Mouse (Mus musculus) heart, adult 2 months (tissue): Measurements from ENCODE around the gene Slc22a8. TPM values are rescaled to one million over a fixed set of nuclear protein-coding genes. Genes with fewer than 3 reads are reported as not detected.

Experiments
- DNase-seq, 2 experiments: peaks; one replicate each; pipeline ENCODE4 v3.0.0; 2021
- H3K27ac ChIP-seq: fragments of 200-600 bp; 2 replicates; pipeline ENCODE4 v1.8.1; 2022
- H3K27me3 ChIP-seq: fragments of 200-500 bp; 2 replicates; pipeline ENCODE4 v1.6.1; 2012; ENCODE audit warnings: mild to moderate bottlenecking, low read length, inconsistent platforms, mixed read lengths; ENCODE audit not compliant: control insufficient read depth, insufficient read depth
- H3K36me3 ChIP-seq: fragments of 200-500 bp; 2 replicates; pipeline ENCODE4 v1.6.1; 2012; ENCODE audit warnings: low read length, inconsistent platforms; ENCODE audit not compliant: control insufficient read depth, insufficient read depth
- H3K4me1 ChIP-seq: fragments of 200-500 bp; 2 replicates; pipeline ENCODE4 v1.6.1; 2011; ENCODE audit warnings: low read length; ENCODE audit not compliant: control insufficient read depth, insufficient read depth
- H3K4me3 ChIP-seq: fragments of 200-600 bp; 2 replicates; pipeline ENCODE4 v1.8.1; 2022
- H3K79me2 ChIP-seq: fragments of 200-500 bp; replicated peaks from 2 replicates; pipeline ENCODE4 v1.6.1; 2012; ENCODE audit warnings: mild to moderate bottlenecking, inconsistent platforms, low read length, moderate library complexity, mixed read lengths; ENCODE audit not compliant: control insufficient read depth, insufficient read depth
- H3K9ac ChIP-seq: fragments of 200-500 bp; 2 replicates; pipeline ENCODE4 v1.6.1; 2012; ENCODE audit warnings: low read depth, mild to moderate bottlenecking, control low read depth, inconsistent platforms, low read length, mixed read lengths
- CTCF ChIP-seq: fragments of 200-600 bp; IDR thresholded peaks from 2 replicates; pipeline ENCODE4 v1.8.1; 2022; ENCODE audit warnings: antibody characterized with exemption, mild to moderate bottlenecking, moderate library complexity
- EP300 ChIP-seq: fragments of 200-500 bp; IDR thresholded peaks from 2 replicates; pipeline ENCODE4 v1.6.1; 2011; ENCODE audit warnings: low read depth, low read length, control low read depth; ENCODE audit not compliant: insufficient read depth
- POLR2A ChIP-seq: fragments of 200-500 bp; IDR thresholded peaks from 2 replicates; pipeline ENCODE4 v1.6.1; 2011; ENCODE audit warnings: mild to moderate bottlenecking, low read depth, low read length, control low read depth; ENCODE audit not compliant: insufficient read depth
- WGBS: fragments of 180-500 bp; shearing (Covaris S2); methylation state at CpG from one replicate; pipeline ENCODE4 v1.1.7; 2018; 5-methylcytosine and 5-hydroxymethylcytosine counted together
- intact Hi-C: fragments of 180-260 bp; cut with DNase I; formaldehyde crosslinking; loops from one replicate; pipeline ENCODE4 v1.15.1; 2025
- polyA plus RNA-seq: library from polyadenylated mRNA; depleted of rRNA; stranded (reverse); fragments of >200 nt; gene quantifications from 2 replicates; pipeline ENCODE4 v1.2.3, GENCODE M21; 2012
- total RNA-seq, 2 experiments: library from RNA; stranded (reverse); gene quantifications; 2 replicates each; pipeline ENCODE4 v1.2.3; 2021

Slc22a8 gene
- total and polyA plus RNA-seq, 3 experiments, result 0.04 TPM; not detected in 2

DNA sequence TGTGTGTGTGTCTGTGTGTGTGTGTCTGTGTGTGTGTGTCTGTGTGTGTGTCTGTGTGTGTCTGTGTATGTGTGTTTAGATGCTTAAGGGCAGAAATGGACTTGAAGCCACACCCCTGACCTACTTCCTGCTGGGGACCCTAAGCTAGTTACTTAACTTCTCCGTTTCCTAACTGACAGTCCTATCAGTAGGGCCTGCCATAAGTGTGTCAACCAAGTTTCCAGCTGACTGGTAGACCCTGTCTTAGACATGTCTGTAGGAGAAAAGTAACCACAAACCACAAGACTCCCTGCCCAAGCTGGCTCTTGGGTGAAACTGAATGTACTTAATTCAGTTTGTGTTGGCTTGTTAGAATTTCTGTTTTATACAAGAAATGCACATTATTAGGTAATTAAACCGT, 1.1 kb downstream of the Slc22a8 start:
- 54% methylated on average over 2 of the region's 2 CpGs for WGBS
- Histone ChIP-seq H3K36me3 (no peaks in the 10 kb centered on the region), H3K9ac (no peak overlapping the region), H3K27ac (no peak overlapping the region), H3K4me1 (no peaks in the 10 kb centered on the region), H3K27me3 (no peaks in the 10 kb centered on the region), H3K4me3 (no peak overlapping the region), H3K79me2 (no peaks in the 10 kb centered on the region)
- DNase-seq, result no peak
- intact Hi-C loops, result no loop called here
- TF ChIP-seq CTCF (no peak), EP300 (no peak), POLR2A (no peak)

DNA sequence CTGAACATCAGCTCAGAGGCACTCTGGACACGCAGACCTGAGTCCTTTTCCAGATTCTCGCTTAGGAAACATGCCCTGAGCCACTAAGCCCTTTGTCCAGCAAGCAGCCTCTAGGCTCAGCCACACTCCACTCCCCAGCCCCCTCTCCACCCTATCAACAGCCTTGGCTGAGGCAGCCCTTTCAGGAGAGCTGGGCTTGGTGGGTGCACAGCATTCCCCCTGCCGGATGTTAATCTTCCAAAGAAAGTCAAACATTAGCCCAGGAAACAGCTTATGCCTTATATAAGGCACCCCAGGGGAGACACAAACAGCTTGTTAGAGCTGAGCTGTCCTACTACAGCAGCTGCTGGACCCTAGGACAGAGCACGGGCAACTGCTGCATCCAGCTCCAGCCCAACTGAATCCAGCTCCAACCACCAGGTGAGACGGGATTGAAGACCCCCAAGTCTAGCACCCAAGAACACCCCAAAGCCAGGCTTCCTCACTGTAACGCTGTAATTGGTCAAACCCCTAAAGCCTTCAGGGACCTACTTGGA, 1.9 kb downstream of the Slc22a8 start:
- Histone ChIP-seq H3K4me1 (no peaks in the 10 kb centered on the region), H3K4me3 (no peak overlapping the region), H3K27me3 (no peaks in the 10 kb centered on the region), H3K79me2 (no peaks in the 10 kb centered on the region), H3K36me3 (no peaks in the 10 kb centered on the region), H3K27ac (no peak overlapping the region), H3K9ac (no peak overlapping the region)
- intact Hi-C loops, result no loop called here
- DNase-seq, result no peak
- no peak for TF ChIP-seq EP300
- no peak for TF ChIP-seq CTCF
- no peak for TF ChIP-seq POLR2A
- WGBS, result 77% methylated on average over 6 of the region's 6 CpGs

DNA sequence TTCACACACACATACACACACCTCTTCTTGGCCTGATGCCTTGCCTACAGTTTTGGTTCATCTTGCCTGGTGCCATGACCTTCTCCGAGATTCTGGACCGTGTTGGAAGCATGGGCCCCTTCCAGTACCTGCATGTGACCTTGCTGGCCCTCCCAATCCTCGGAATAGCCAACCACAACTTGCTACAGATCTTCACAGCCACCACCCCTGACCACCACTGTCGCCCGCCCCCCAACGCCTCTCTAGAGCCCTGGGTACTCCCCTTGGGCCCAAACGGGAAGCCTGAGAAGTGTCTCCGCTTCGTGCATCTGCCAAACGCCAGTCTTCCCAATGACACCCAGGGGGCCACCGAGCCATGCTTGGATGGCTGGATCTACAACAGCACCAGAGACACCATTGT, 2.8 kb downstream of the Slc22a8 start:
- TF ChIP-seq EP300, result no peak
- no peak for TF ChIP-seq CTCF
- TF ChIP-seq POLR2A, result no peak
- Histone ChIP-seq H3K9ac (no peak overlapping the region), H3K4me1 (no peaks in the 10 kb centered on the region), H3K79me2 (no peaks in the 10 kb centered on the region), H3K27me3 (no peaks in the 10 kb centered on the region), H3K4me3 (no peak overlapping the region), H3K36me3 (no peaks in the 10 kb centered on the region), H3K27ac (no peak overlapping the region)
- intact Hi-C loops, result no loop called here
- 85% methylated on average over 11 of the region's 11 CpGs for WGBS
- no peak for DNase-seq

DNA sequence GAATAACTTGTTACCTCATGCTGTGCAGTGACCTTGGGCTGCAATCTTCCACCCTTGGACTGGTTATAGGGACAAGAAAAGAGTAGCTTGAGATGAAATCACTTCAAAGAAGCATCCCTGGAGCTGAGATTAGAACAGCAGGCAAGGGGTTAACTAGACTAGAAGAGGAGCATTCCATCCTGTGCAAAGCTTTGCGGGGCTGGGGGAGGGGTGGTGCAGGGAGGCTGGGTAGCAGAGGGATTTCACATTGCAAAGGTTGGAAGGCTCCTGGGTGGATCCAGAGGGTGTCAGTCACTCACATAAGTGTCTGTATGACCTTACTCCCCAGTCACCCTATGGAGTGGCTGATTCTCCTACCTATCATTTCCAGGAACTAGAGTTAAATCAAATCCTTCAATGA, 3.5 kb downstream of the Slc22a8 start:
- no peak overlapping the region for H3K27ac ChIP-seq
- H3K36me3 ChIP-seq, result no peaks in the 10 kb centered on the region
- no peak overlapping the region for H3K4me3 ChIP-seq
- no peaks in the 10 kb centered on the region for H3K27me3 ChIP-seq
- no peaks in the 10 kb centered on the region for H3K79me2 ChIP-seq
- TF ChIP-seq POLR2A (no peak), CTCF (no peak), EP300 (no peak)
- 19% methylated on average over 1 of the region's 1 CpGs for WGBS
- H3K9ac ChIP-seq, result no peak overlapping the region
- intact Hi-C loops, result no loop called here
- DNase-seq, result no peak
- no peaks in the 10 kb centered on the region for H3K4me1 ChIP-seq

DNA sequence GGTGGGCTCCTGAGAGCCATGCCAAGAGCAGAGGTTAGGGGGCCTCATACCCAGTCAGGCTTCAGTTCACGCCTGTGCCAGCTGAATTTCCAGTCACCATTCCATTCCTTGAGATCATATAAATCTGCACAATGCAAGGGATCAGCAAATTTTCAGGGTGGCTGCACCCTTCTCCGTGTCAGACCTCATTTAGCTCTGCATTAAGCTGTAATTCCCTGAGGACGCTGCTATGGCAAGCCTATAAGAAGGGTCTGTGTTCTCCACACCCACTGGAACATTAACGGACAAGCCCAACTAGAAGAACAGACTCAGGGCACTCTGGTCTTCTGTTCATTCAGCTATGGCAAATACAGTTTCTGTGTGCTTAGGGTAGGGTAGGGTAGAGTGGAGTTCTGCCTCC, 6.2 kb downstream of the Slc22a8 start:
- Histone ChIP-seq H3K27me3 (no peaks in the 10 kb centered on the region), H3K79me2 (no peaks in the 10 kb centered on the region), H3K36me3 (no peaks in the 10 kb centered on the region), H3K4me1 (no peaks in the 10 kb centered on the region), H3K9ac (no peak overlapping the region), H3K4me3 (no peak overlapping the region), H3K27ac (no peak overlapping the region)
- intact Hi-C loops, result no loop called here
- WGBS, result 78% methylated on average over 4 of the region's 4 CpGs
- no peak for DNase-seq
- TF ChIP-seq CTCF (no peak), EP300 (no peak), POLR2A (no peak)

DNA sequence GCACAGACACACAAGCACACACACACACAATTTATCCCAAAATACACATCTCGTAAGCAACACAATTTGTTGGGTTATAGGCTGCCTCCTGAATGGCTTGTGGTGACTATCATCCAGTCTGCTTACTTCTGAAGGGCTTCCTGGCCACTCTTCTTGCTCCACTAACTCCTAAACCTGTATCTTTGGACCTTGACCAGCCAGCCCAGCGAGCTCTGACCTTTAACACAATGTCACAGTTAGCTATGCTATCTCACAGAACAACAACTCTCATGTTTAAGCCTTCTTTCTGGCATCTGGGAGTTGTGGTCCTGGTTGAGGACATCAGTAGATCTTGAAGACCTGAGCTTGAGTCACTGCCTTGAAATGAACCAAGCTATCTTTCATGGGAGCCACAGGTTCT, 8.2 kb downstream of the Slc22a8 start:
- no peak overlapping the region for H3K9ac ChIP-seq
- intact Hi-C loops, result no loop called here
- no peaks in the 10 kb centered on the region for H3K79me2 ChIP-seq
- no peaks in the 10 kb centered on the region for H3K27me3 ChIP-seq
- DNase-seq, result no peak
- no peak overlapping the region for H3K27ac ChIP-seq
- no peak overlapping the region for H3K4me3 ChIP-seq
- WGBS, result 82% methylated on average over 2 of the region's 2 CpGs
- TF ChIP-seq CTCF (no peak), POLR2A (no peak), EP300 (no peak)
- no peaks in the 10 kb centered on the region for H3K4me1 ChIP-seq
- no peaks in the 10 kb centered on the region for H3K36me3 ChIP-seq
